Mouse (Mus musculus): ENCODE measurements at regions not wholly inside any gene's neighbourhood (a gene's known extent, or its start where the extent isn't known, plus 50 kb on each side); places are given as distances from the start of the nearest gene placed in this dataset.

DNA sequence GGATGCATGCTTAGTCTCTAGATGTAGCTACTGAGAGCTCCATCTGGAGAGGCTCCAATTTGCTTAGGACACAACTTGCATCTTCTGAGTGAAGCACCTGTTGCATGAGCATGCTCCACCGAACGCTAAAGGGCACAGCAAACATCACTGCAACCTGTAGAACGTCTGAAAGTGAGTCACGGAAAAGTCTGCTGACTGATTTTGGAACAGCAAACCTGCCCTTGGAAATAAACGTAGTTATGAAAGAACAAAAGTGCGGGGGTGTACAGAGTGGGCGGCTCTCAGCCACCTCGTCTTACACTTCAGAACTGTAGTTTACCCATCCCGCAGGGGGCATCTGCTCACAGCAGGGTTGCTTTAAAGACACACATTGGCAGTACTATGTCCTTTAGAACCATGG, 97.0 kb upstream of the Rxylt1 start:
- DNase-seq (ENCODE audit: low spot score) = no peak

DNA sequence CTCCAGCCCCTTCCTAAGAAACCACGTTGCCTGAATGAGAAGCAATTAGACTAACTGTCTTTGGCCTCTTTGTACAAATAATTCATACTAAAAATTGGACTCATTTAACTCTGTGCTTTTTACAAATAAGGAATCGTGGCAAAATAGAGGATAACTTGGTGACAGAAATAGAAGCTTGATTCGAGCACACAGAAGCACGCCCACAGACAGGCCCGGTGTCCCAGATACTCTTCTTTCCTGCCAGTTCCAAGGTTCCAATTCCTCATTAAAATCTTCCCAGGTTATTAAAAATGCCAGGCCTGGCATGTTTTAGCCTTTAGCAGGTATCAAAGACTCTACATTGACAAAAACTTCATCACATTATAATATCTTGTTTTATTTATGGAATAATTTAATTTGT, 96.2 kb upstream of the Rxylt1 start:
- no peak for DNase-seq (ENCODE audit: low spot score)

DNA sequence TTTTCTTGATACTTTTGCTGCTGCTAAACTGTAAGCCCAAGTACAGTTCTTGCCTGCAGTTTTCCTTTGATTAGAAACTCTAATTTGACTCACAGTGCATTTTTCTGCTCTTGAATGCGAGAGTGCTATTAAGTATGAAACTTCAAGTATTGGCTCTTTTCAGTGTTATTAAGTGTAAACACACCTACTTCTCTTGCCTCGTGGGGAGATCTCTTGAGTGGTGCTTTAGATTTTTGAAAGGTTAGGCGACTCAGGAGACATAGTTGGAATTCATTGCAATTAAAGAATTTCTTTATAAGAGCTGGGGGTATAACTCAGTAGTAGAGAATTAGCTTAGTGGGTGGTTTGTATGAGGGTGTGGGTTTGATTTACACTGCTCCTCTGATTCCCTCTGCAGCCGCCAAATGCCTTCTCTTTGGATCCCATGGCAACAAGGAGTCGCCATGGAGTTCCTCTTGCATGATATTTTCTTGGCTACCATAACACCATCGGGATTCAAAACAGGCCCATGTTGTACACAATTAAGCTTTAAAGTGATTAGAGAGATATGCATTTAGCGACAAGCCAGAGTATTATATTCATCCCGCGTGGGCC, 88.1 kb upstream of the Rxylt1 start:
- no peak for DNase-seq (ENCODE audit: low spot score)

DNA sequence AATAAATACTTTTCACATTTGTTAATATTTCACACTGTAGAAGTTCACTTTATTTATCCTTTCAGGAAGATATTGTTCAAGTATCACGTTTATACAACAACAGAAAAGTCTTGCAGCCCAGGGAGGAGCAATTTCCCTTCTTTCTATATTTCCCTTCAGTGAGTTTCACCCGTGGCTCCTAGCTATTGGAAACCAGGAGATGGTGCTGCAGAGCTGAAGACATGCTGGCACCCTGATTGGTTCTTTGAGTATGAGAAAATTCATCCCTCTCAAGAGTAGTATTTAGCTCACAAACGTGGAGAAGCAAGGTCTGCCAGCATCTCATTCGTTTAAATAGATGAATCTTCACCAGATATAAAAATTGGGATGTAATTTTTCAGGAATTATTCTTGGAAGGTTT, 85.9 kb upstream of the Rxylt1 start:
- DNase-seq (ENCODE audit: low spot score) = peak; percentile 27

DNA sequence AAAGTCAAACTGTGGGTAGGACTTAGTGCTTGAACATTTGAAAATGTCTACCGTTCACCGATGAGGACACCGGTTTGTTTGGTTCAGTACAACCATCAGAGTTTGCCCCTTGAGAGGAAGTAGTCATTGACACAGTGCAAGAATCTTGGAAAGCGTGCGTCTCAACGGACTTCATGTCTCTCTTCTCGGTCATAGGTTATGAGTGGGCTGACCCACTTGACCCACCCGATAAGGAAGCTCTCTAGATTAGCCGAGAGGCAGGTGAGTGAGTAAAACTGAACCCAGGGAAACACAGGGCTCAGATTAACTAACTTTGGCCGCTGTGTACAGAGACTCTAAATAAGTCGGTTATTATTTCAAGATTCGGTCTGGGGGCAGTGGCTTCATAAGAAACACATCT, 51.9 kb upstream of the Rxylt1 start:
- no peak for DNase-seq (ENCODE audit: low spot score)

DNA sequence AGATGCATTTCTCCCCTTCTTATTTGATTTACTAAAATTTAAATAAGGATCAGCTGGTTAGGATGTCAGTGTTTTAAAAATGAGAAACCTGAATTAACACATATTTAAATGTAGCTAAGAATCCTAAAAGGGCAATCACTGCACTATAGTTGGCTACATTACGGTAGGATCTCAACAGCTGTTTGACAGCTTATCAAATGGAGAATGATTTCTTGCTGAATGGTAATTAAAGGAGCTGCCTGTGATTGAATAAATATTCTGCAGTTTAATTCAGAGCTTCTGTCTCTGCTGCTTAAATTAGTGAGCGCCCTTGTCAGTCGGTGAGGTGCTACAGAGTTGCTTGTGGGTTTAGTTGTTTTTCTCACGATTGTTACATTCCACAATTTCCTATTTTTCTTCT, 51.4 kb upstream of the Rxylt1 start:
- no peak for DNase-seq (ENCODE audit: low spot score)
